15 mouse cellular contexts compared by ENCODE assay signal in the genomic region with DNA sequence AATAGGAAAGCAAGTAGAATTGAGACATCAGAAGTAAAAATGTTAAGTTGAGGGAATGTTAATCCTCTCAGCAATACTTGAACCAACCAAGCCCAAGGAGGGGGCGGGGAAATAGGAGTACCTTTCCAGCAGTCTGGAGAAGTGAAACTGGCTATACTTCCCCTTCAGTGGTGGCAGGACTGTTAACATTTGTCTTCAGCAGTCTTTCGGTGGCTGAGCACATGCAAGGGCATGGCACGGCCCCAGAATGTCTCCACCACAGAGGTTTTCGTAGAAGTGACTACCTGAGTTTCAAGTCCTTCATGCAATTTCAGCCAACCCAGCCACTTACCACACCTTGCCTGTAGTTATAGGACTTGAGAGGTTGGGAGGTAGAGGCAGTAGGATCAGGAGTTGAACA. TPM values are rescaled to one million over a fixed set of nuclear protein-coding genes. Genes with fewer than 3 reads are reported as not detected.
DNase-seq lines count a peak whose midpoint lies in the region; ATAC-seq lines count a peak whose summit lies in the region.
"Had no signal": no experiment of that assay in that cellular context is flagged by ENCODE, and none has a peak within 500 bp of the region (broad histone marks: within the 10 kb centered on the region; RNA-seq: fewer than 3 reads in every experiment).

No protein-coding gene starts in this region.

- H3K4me3 ChIP-seq in midbrain, embryonic 10.5 days = no peak overlapping the region
- H3K4me3 ChIP-seq: heart, embryonic 15.5 days; intestine, embryonic 15.5 days; layer of hippocampus, adult 2 months; limb, embryonic 12.5 days; midbrain, embryonic 12.5 days; neural tube, embryonic 13.5 days had no signal

- DNase-seq in layer of hippocampus, adult 11-12 months (ENCODE audit: low spot score) = peak; percentile 37
- DNase-seq in layer of hippocampus, postnatal 14 days (ENCODE audit: low spot score in 2 of 2) = no peak
- DNase-seq in lung, postnatal 14 days = peak; percentile 44
- DNase-seq in spleen, postnatal 14 days (ENCODE audit: low spot score in 2 of 2) = peak; percentile 17 to 29
- DNase-seq in ovary, postnatal 36 days (ENCODE audit: low spot score) = no peak
- DNase-seq in cerebellum, postnatal 4 days (ENCODE audit: low spot score in 2 of 2) = no peak
- DNase-seq in midbrain, embryonic 10.5 days (ENCODE audit: low spot score) = no peak

- no peak overlapping the region for H3K27ac ChIP-seq in midbrain, embryonic 10.5 days (replicated peaks)
- H3K27ac ChIP-seq: heart, embryonic 15.5 days; intestine, embryonic 15.5 days; layer of hippocampus, adult 2 months; limb, embryonic 12.5 days; midbrain, embryonic 12.5 days; neural tube, embryonic 13.5 days had no signal

- no peaks in the 10 kb centered on the region for H3K4me1 ChIP-seq in midbrain, embryonic 10.5 days
- H3K4me1 ChIP-seq: heart, embryonic 15.5 days; intestine, embryonic 15.5 days; limb, embryonic 12.5 days; midbrain, embryonic 12.5 days; neural tube, embryonic 13.5 days had no signal

- WGBS in midbrain, embryonic 10.5 days = 87% methylated on average over 4 of the region's 4 CpGs

- ATAC-seq in common myeloid progenitor, adult 5-6 weeks (replicated peaks; ENCODE audit: low read depth, poor library complexity, severe bottlenecking) = peak; percentile 99
- ATAC-seq: intestine, embryonic 15.5 days had no signal

- H3K9me3 ChIP-seq in midbrain, embryonic 10.5 days (replicated peaks) = no peaks in the 10 kb centered on the region
- H3K9me3 ChIP-seq: heart, embryonic 15.5 days; intestine, embryonic 15.5 days; limb, embryonic 12.5 days; midbrain, embryonic 12.5 days; neural tube, embryonic 13.5 days had no signal

- H3K27me3 ChIP-seq in midbrain, embryonic 10.5 days (ENCODE audit: low read depth, poor library complexity, severe bottlenecking) = no peaks in the 10 kb centered on the region
- H3K27me3 ChIP-seq: heart, embryonic 15.5 days; intestine, embryonic 15.5 days; limb, embryonic 12.5 days; midbrain, embryonic 12.5 days; neural tube, embryonic 13.5 days had no signal

- H3K36me3 ChIP-seq in midbrain, embryonic 10.5 days = no peaks in the 10 kb centered on the region
- H3K36me3 ChIP-seq: heart, embryonic 15.5 days; intestine, embryonic 15.5 days; limb, embryonic 12.5 days; midbrain, embryonic 12.5 days; neural tube, embryonic 13.5 days had no signal

RNA-seq across cellular contexts. Expression of a gene that starts 19.0 kb away (rescaled TPM):
- total RNA-seq in layer of hippocampus, postnatal 14 days (2021) = 1 to 10 TPM; 1.3 to 1.7 TPM
- total RNA-seq in common myeloid progenitor, adult 5-6 weeks (2017) = not detected in 2 replicates
- polyA plus RNA-seq in midbrain, embryonic 10.5 days (2016; fragmentation: Nextera tagmentation; extraction: Ambion mirVana) = 0.17 TPM in 1 of 2 replicates, not detected in the other
- polyA plus RNA-seq: heart, embryonic 15.5 days; limb, embryonic 12.5 days; thymus, postnatal 0 days had no signal

RNA-seq across cellular contexts. Expression of a gene that starts 22.1 kb away (rescaled TPM):
- 10 to 100 TPM; 20.5 to 24.7 TPM for total RNA-seq in layer of hippocampus, postnatal 14 days (2021)
- total RNA-seq in common myeloid progenitor, adult 5-6 weeks (2017) = 17.9 and 24.4 TPM in 2 replicates
- 105 and 107 TPM in 2 replicates for polyA plus RNA-seq in midbrain, embryonic 10.5 days (2016; fragmentation: Nextera tagmentation; extraction: Ambion mirVana)

Comparison
In these comparisons a context has a peak if more than half of its experiments do, and no peak if none do; other contexts are left out.
1. DNase-seq: peak in layer of hippocampus, adult 11-12 months (single experiment), lung, postnatal 14 days (single experiment) and spleen, postnatal 14 days (2 of 2); none in layer of hippocampus, postnatal 14 days (0 of 2), ovary, postnatal 36 days (single experiment), cerebellum, postnatal 4 days (0 of 2) and midbrain, embryonic 10.5 days (single experiment).